Mouse (Mus musculus) limb, embryonic 14.5 days (tissue): ENCODE data around the gene Bbs10. TPM values are rescaled to one million over a fixed set of nuclear protein-coding genes. Genes with fewer than 3 reads are reported as not detected.

Source experiments
- ATAC-seq: fragments of 200-750 bp; cut with Nextera tagmentation; 2 replicates; pipeline ENCODE4 v1.8.0; 2017; ENCODE audit warnings: low read depth, moderate number of reproducible peaks, moderate TSS enrichment; ENCODE audit not compliant: low FRiP score
- DNase-seq: peaks from one replicate; pipeline ENCODE4 v3.0.0-alpha.2; 2015; ENCODE audit warnings: low spot score
- H3K27ac ChIP-seq: fragments of 300-500 bp; sonication (generic); replicated peaks from 2 replicates; pipeline ENCODE4 v1.5.1; 2014; ENCODE audit warnings: low read depth, mild to moderate bottlenecking, low read length, moderate library complexity, mixed read lengths
- H3K27me3 ChIP-seq: fragments of 300-500 bp; sonication (generic); 2 replicates; pipeline ENCODE4 v1.6.1; 2014; ENCODE audit warnings: low read length, mixed read lengths; ENCODE audit not compliant: control insufficient read depth, insufficient read depth
- H3K36me3 ChIP-seq: fragments of 300-500 bp; sonication (generic); 2 replicates; pipeline ENCODE4 v1.6.1; 2014; ENCODE audit warnings: mild to moderate bottlenecking, low read length, moderate library complexity, mixed read lengths; ENCODE audit not compliant: control insufficient read depth, insufficient read depth
- H3K4me1 ChIP-seq: fragments of 300-500 bp; sonication (generic); 2 replicates; pipeline ENCODE4 v1.6.1; 2014; ENCODE audit warnings: antibody characterized with exemption, low read length, mixed read lengths; ENCODE audit not compliant: control insufficient read depth, insufficient read depth
- H3K4me2 ChIP-seq: fragments of 300-500 bp; sonication (generic); replicated peaks from 2 replicates; pipeline ENCODE4 v1.6.1; 2014; ENCODE audit warnings: low read depth, mild to moderate bottlenecking, low read length, moderate library complexity; ENCODE audit not compliant: severe bottlenecking
- H3K4me3 ChIP-seq: fragments of 300-500 bp; sonication (generic); replicated peaks from 2 replicates; pipeline ENCODE4 v1.5.1; 2014; ENCODE audit warnings: low read length
- H3K9ac ChIP-seq: fragments of 300-500 bp; sonication (generic); 2 replicates; pipeline ENCODE4 v1.6.1; 2014; ENCODE audit warnings: mild to moderate bottlenecking, low read depth, low read length, moderate library complexity; ENCODE audit not compliant: severe bottlenecking
- H3K9me3 ChIP-seq: fragments of 300-500 bp; sonication (generic); 2 replicates; pipeline ENCODE4 v1.6.1; 2016; ENCODE audit warnings: low read length; ENCODE audit not compliant: control insufficient read depth
- POLR2A ChIP-seq: fragments of 200-500 bp; IDR thresholded peaks from 2 replicates; pipeline ENCODE4 v1.8.0; 2012; ENCODE audit warnings: inconsistent platforms, mild to moderate bottlenecking, moderate library complexity, borderline replicate concordance; ENCODE audit not compliant: insufficient read depth, insufficient read length; ENCODE audit errors: extremely low read depth
- WGBS: fragments of 180-500 bp; shearing (Covaris S2); extraction: QIAGEN DNeasy Blood & Tissue Kit; methylation state at CpG from one replicate; pipeline ENCODE4 v1.1.7; 2014; 5-methylcytosine and 5-hydroxymethylcytosine counted together
- polyA plus RNA-seq, 2 experiments: library from polyadenylated mRNA; depleted of rRNA in 1 of 2; stranded (reverse) in 1 of 2; unstranded in 1 of 2; fragments of >200 nt; fragmentation: Nextera tagmentation in 1 of 2; extraction: Ambion mirVana in 1 of 2; gene quantifications; 2 replicates each; pipeline versions ENCODE4 v1.2.1 to v1.2.3; 2012 to 2014

Gene Bbs10
- polyA plus RNA-seq (2012; rRNA removed), result 4.2 and 4.9 TPM in 2 replicates
- 4.4 and 6.1 TPM in 2 replicates for polyA plus RNA-seq (2014; fragmentation: Nextera tagmentation; extraction: Ambion mirVana)

GRCm38 (mm10) chr10:111298140-111299098, at the start of gene Bbs10:
Gene Bbs10, plus strand, starts transcription at chr10:111298679.
- ATAC-seq, result peak; percentile 99
- no peaks in the 10 kb centered on the region for H3K4me1 ChIP-seq
- TF ChIP-seq POLR2A, result 0 out of 2 replicates have a peak, but pooled peaks have one; percentile 43

GRCm38 (mm10) chr10:111250192-111250591, 48.3 kb upstream of the Bbs10 start:
- Histone ChIP-seq H3K27ac (no peak overlapping the region), H3K9ac (no peak overlapping the region), H3K36me3 (no peaks in the 10 kb centered on the region), H3K4me3 (no peak overlapping the region), H3K4me2 (no peak overlapping the region), H3K9me3 (no peaks in the 10 kb centered on the region), H3K27me3 (no peaks in the 10 kb centered on the region), H3K4me1 (no peaks in the 10 kb centered on the region)
- WGBS, result 89% methylated on average over 4 of the region's 4 CpGs
- ATAC-seq, result no peak
- no peak for TF ChIP-seq POLR2A
- no peak for DNase-seq

More at GRCm38 (mm10) chr10:111298140-111299098, at the start of gene Bbs10:
- peaks cover 3% of the 10 kb centered on the region; the same call in 1 of the 2 replicates for H3K36me3 ChIP-seq
- H3K9me3 ChIP-seq, result no peaks in the 10 kb centered on the region
- no peaks in the 10 kb centered on the region for H3K27me3 ChIP-seq
- H3K27ac ChIP-seq, result peak within 1 kb of the TSS; percentile 87
- DNase-seq, result peak; percentile 99
- peak within 1 kb of the TSS; percentile 56 for H3K4me2 ChIP-seq
- peak within 1 kb of the TSS; percentile 66 for H3K4me3 ChIP-seq
- peak within 1 kb of the TSS; percentile 65 for H3K9ac ChIP-seq
- WGBS, result 2% methylated on average over 54 of the region's 54 CpGs

- no peak for TF ChIP-seq POLR2A
- no peak overlapping the region for H3K4me3 ChIP-seq
- 77% methylated on average over 5 of the region's 5 CpGs for WGBS
- no peak overlapping the region for H3K9ac ChIP-seq
- no peak overlapping the region for H3K27ac ChIP-seq
- H3K9me3 ChIP-seq, result no peaks in the 10 kb centered on the region
- H3K4me2 ChIP-seq, result no peak overlapping the region
- no peak for DNase-seq
- ATAC-seq, result no peak
- no peaks in the 10 kb centered on the region for H3K36me3 ChIP-seq
- H3K4me1 ChIP-seq, result no peaks in the 10 kb centered on the region
- no peaks in the 10 kb centered on the region for H3K27me3 ChIP-seq
Measured at GRCm38 (mm10) chr10:111251666-111252065, 46.8 kb upstream of the Bbs10 start.

- 93% methylated on average over 6 of the region's 6 CpGs for WGBS
- no peaks in the 10 kb centered on the region for H3K27me3 ChIP-seq
- H3K36me3 ChIP-seq, result 0 out of 2 replicates have a peak, but pooled peaks cover 4% of the 10 kb centered on the region
Measured at GRCm38 (mm10) chr10:111255228-111255627, 43.3 kb upstream of the Bbs10 start.

GRCm38 (mm10) chr10:111256156-111256555, 42.3 kb upstream of the Bbs10 start:
- Histone ChIP-seq H3K4me2 (no peak overlapping the region), H3K27me3 (no peaks in the 10 kb centered on the region), H3K9ac (no peak overlapping the region), H3K36me3 (0 out of 2 replicates have a peak, but pooled peaks cover 4% of the 10 kb centered on the region), H3K9me3 (no peaks in the 10 kb centered on the region), H3K4me1 (no peaks in the 10 kb centered on the region), H3K27ac (no peak overlapping the region), H3K4me3 (no peak overlapping the region)
- 89% methylated on average over 3 of the region's 3 CpGs for WGBS
- no peak for TF ChIP-seq POLR2A
- no peak for ATAC-seq
- DNase-seq, result no peak

More at GRCm38 (mm10) chr10:111255228-111255627, 43.3 kb upstream of the Bbs10 start:
- no peaks in the 10 kb centered on the region for H3K4me1 ChIP-seq
- no peak for ATAC-seq
- no peak for TF ChIP-seq POLR2A
- no peak overlapping the region for H3K4me2 ChIP-seq
- no peak overlapping the region for H3K4me3 ChIP-seq
- no peaks in the 10 kb centered on the region for H3K9me3 ChIP-seq
- no peak overlapping the region for H3K9ac ChIP-seq
- no peak for DNase-seq
- H3K27ac ChIP-seq, result no peak overlapping the region
